Mouse (Mus musculus): ENCODE data around the gene Slc8a2.

DNA sequence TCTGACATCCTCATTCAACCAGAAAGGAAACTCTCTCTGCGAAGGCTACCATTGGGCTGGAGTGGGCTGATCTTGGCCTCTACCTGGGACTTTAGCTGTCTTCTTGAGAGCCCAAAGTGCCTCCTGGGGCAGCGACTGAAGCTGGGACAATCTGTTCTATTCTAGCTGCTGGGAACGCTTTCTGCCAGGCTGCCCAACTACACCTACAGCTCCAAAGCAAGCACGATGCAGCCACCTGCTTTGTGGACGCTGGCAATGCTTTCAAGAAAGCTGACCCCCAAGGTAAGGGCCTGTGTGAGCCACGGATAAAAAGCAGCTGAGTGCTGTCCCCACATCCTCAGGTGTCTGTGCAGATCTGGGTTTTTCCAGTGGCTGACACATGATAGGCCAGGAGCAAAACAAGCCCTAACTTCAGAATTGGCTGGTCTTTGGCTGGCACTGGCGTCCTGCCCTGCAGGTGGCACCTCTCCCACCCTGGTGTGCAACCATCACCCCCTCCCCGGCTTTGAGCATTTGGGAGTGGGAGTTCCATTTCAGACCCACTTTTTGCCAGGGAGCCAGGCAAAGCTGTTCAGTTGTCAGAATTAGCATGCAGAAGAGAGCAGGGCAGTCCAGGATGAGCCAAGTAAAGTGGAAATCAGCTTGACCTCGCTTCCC, 20.6 kb upstream of the Slc8a2 start:
- TF ChIP-seq CTCF (IDR thresholded peaks at IDR 0.05; ENCODE audit: low read depth) (no peak), EP300 (IDR thresholded peaks at IDR 0.05; ENCODE audit: low read depth) (no peak)

Measured in liver, embryonic 14.5 days (tissue).